Mouse (Mus musculus): ENCODE measurements around the gene Lsm4.

GRCm38 (mm10) chr8:70630532-70631381 is 42.3 kb upstream of the Lsm4 start:
- TF ChIP-seq CTCF (IDR thresholded peaks at IDR 0.05; ENCODE audit: control insufficient read depth, insufficient read depth, insufficient read length), result no peak
- peak; percentile 34 for TF ChIP-seq CEBPB (IDR thresholded peaks at IDR 0.05; ENCODE audit: low read depth)
- TF ChIP-seq MAX (IDR thresholded peaks at IDR 0.05), result no peak
- TF ChIP-seq MYOG (IDR thresholded peaks at IDR 0.05; ENCODE audit: control insufficient read depth, extremely low read depth, insufficient read length), result no peak
- TF ChIP-seq USF1 (IDR thresholded peaks at IDR 0.05; ENCODE audit: low read depth), result no peak
- no peak for TF ChIP-seq FOSL1 (IDR thresholded peaks at IDR 0.05; ENCODE audit: insufficient read depth, low read length, poor library complexity, severe bottlenecking)
- no peak for TF ChIP-seq MYOD1 (IDR thresholded peaks at IDR 0.05; ENCODE audit: control insufficient read depth, insufficient read length, low read depth)
